Mouse (Mus musculus): ENCODE measurements around the gene Rpa1.

- TF ChIP-seq CTCF (IDR thresholded peaks at IDR 0.05; ENCODE audit: low read depth) (no peak), EP300 (IDR thresholded peaks at IDR 0.05; ENCODE audit: low read depth) (no peak)
Measured at GRCm38 (mm10) chr11:75270276-75270984, 77.7 kb downstream of the Rpa1 start.
